Mouse (Mus musculus): ENCODE measurements around the gene Grik5. TPM values are rescaled to one million over a fixed set of nuclear protein-coding genes. Genes with fewer than 3 reads are reported as not detected.

Grik5 gene
- total and polyA plus RNA-seq, 2 experiments from 2014 or later = 18.6 to 153 TPM

- no peak for DNase-seq (ENCODE audit: low spot score)
- Histone ChIP-seq H3K27me3 (ENCODE audit: insufficient read depth, low read length) (no peaks in the 10 kb centered on the region), H3K9ac (replicated peaks; ENCODE audit: low read length, poor library complexity, severe bottlenecking) (no peak overlapping the region), H3K4me1 (ENCODE audit: insufficient read depth, low read length) (no peaks in the 10 kb centered on the region), H3K4me3 (ENCODE audit: low read depth, low read length) (no peak overlapping the region), H3K36me3 (ENCODE audit: insufficient read depth, low read length) (peaks cover 82% of the 10 kb centered on the region), H3K27ac (ENCODE audit: low read depth, low read length) (no peak overlapping the region; the same call in 1 of the 2 replicates), H3K4me2 (ENCODE audit: low read depth, low read length, poor library complexity, severe bottlenecking) (no peak overlapping the region), H3K9me3 (ENCODE audit: low read length) (no peaks in the 10 kb centered on the region)
- ATAC-seq (ENCODE audit: low FRiP score) = no peak
- no peak for TF ChIP-seq CTCF (IDR thresholded peaks at IDR 0.05)
- 90% methylated on average over 5 of the region's 5 CpGs for WGBS
Observed at GRCm38 (mm10) chr7:24983396-24983795, 88.8 kb downstream of the Grik5 start.

GRCm38 (mm10) chr7:24980439-24980838 is 91.7 kb downstream of the Grik5 start:
- WGBS = 77% methylated on average over 7 of the region's 7 CpGs
- H3K9ac ChIP-seq (replicated peaks; ENCODE audit: low read length, poor library complexity, severe bottlenecking) = no peak overlapping the region

GRCm38 (mm10) chr7:24978781-24979180 is 93.4 kb downstream of the Grik5 start:
- no peak overlapping the region for H3K27ac ChIP-seq (ENCODE audit: low read depth, low read length)
- no peaks in the 10 kb centered on the region for H3K27me3 ChIP-seq (ENCODE audit: insufficient read depth, low read length)
- ATAC-seq (ENCODE audit: low FRiP score) (no peak), DNase-seq (ENCODE audit: low spot score) (no peak)
- no peak for TF ChIP-seq CTCF (IDR thresholded peaks at IDR 0.05)
- H3K9me3 ChIP-seq (ENCODE audit: low read length) = no peaks in the 10 kb centered on the region
- H3K36me3 ChIP-seq (ENCODE audit: insufficient read depth, low read length) = peaks cover 58% of the 10 kb centered on the region
- 82% methylated on average over 7 of the region's 7 CpGs for whole genome bisulfite sequencing
- H3K9ac ChIP-seq (replicated peaks; ENCODE audit: low read length, poor library complexity, severe bottlenecking) = no peak overlapping the region
- no peak overlapping the region for H3K4me3 ChIP-seq (ENCODE audit: low read depth, low read length)
- no peaks in the 10 kb centered on the region for H3K4me1 ChIP-seq (ENCODE audit: insufficient read depth, low read length)
- no peak overlapping the region for H3K4me2 ChIP-seq (ENCODE audit: low read depth, low read length, poor library complexity, severe bottlenecking)

More at GRCm38 (mm10) chr7:24980439-24980838, 91.7 kb downstream of the Grik5 start:
- H3K4me3 ChIP-seq (ENCODE audit: low read depth, low read length) = no peak overlapping the region
- DNase-seq (ENCODE audit: low spot score) = no peak
- H3K27me3 ChIP-seq (ENCODE audit: insufficient read depth, low read length) = no peaks in the 10 kb centered on the region
- no peak overlapping the region for H3K27ac ChIP-seq (ENCODE audit: low read depth, low read length)
- ATAC-seq (ENCODE audit: low FRiP score) = no peak
- H3K9me3 ChIP-seq (ENCODE audit: low read length) = no peaks in the 10 kb centered on the region
- peaks cover 67% of the 10 kb centered on the region for H3K36me3 ChIP-seq (ENCODE audit: insufficient read depth, low read length)
- TF ChIP-seq CTCF (IDR thresholded peaks at IDR 0.05) = no peak
- H3K4me1 ChIP-seq (ENCODE audit: insufficient read depth, low read length) = no peaks in the 10 kb centered on the region
- no peak overlapping the region for H3K4me2 ChIP-seq (ENCODE audit: low read depth, low read length, poor library complexity, severe bottlenecking)

DNA sequence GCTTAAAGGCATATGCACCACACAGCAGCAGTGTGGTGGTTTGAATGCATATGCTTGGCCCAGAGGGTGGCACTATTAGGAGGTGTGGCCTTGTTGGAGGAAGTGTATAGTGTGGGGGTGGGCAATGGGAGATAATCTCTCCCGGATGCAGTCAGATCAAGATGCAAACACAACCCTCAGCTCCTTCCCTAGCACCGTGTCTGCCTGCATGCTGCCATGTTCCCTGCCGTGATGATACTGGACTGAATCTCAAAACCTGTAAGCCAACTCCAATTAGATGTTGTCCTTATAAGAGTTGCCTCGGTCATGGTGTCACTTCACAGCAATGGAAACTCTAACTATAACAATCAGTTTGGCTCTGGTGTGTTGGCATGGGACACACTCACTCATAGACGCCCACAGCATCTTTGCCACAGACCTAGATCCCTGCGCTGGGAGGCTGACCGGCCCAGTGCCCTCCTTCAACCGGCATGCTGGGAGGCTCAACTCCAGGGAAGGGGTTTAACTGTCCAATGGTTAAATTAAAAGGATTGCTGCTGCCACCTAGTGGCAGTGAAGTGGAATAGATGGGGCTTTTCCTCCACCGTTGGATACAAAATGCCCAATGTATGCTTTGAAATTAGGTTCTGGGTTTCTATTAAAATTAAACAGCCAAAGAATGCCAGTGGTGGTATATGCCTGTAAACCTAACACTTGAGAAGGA is 97.1 kb downstream of the Grik5 start:
- no peaks in the 10 kb centered on the region for H3K27me3 ChIP-seq (ENCODE audit: insufficient read depth, low read length)
- peaks cover 29% of the 10 kb centered on the region for H3K36me3 ChIP-seq (ENCODE audit: insufficient read depth, low read length)
- DNase-seq (ENCODE audit: low spot score) (peak; percentile 67), ATAC-seq (ENCODE audit: low FRiP score) (no peak)
- no peaks in the 10 kb centered on the region for H3K9me3 ChIP-seq (ENCODE audit: low read length)
- WGBS = 28% methylated on average over 9 of the region's 9 CpGs
- H3K9ac ChIP-seq (replicated peaks; ENCODE audit: low read length, poor library complexity, severe bottlenecking) = no peak overlapping the region
- TF ChIP-seq CTCF (IDR thresholded peaks at IDR 0.05) = peak; percentile 88
- H3K27ac ChIP-seq (ENCODE audit: low read depth, low read length) = 0 out of 2 replicates have a peak overlapping the region, but pooled peaks have one; percentile 12
- no peak overlapping the region for H3K4me3 ChIP-seq (ENCODE audit: low read depth, low read length)
- H3K4me2 ChIP-seq (ENCODE audit: low read depth, low read length, poor library complexity, severe bottlenecking) = no peak overlapping the region
- H3K4me1 ChIP-seq (ENCODE audit: insufficient read depth, low read length) = 0 out of 2 replicates have a peak, but pooled peaks cover 2% of the 10 kb centered on the region

- ATAC-seq (ENCODE audit: low FRiP score) (no peak), DNase-seq (ENCODE audit: low spot score) (no peak)
- no peak for TF ChIP-seq CTCF (IDR thresholded peaks at IDR 0.05)
Observed at GRCm38 (mm10) chr7:24973902-24974301, 98.2 kb downstream of the Grik5 start.

DNA sequence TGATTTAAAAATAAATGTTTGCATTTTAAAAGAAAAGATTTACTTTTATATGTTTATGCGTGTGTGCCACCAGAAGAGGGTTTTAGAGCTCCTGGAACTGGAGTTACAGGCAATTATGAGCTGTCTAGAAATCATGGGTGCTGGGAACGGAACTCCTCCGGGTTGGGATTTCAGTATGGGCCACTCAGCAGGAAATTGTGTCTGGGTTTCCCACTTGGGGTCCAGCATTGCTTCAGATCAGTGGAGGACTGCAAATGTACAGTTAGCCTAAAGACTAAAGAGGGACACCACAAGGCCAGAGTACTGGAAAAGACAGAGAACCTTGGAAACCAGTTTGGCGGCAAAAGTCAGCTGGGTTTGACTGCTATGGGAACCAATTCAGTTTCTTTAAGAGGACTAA is 98.9 kb downstream of the Grik5 start:
- no peak overlapping the region for H3K9ac ChIP-seq (replicated peaks; ENCODE audit: low read length, poor library complexity, severe bottlenecking)
- no peaks in the 10 kb centered on the region for H3K27me3 ChIP-seq (ENCODE audit: insufficient read depth, low read length)
- no peak overlapping the region for H3K4me2 ChIP-seq (ENCODE audit: low read depth, low read length, poor library complexity, severe bottlenecking)
- H3K4me3 ChIP-seq (ENCODE audit: low read depth, low read length) = no peak overlapping the region
- H3K9me3 ChIP-seq (ENCODE audit: low read length) = no peaks in the 10 kb centered on the region
- H3K4me1 ChIP-seq (ENCODE audit: insufficient read depth, low read length) = 0 out of 2 replicates have a peak, but pooled peaks cover 2% of the 10 kb centered on the region
- H3K27ac ChIP-seq (ENCODE audit: low read depth, low read length) = no peak overlapping the region
- no peak for TF ChIP-seq CTCF (IDR thresholded peaks at IDR 0.05)
- no peak for ATAC-seq (ENCODE audit: low FRiP score)
- H3K36me3 ChIP-seq (ENCODE audit: insufficient read depth, low read length) = peaks cover 18% of the 10 kb centered on the region
- no peak for DNase-seq (ENCODE audit: low spot score)
- 83% methylated on average over 4 of the region's 4 CpGs for WGBS

More at GRCm38 (mm10) chr7:24973902-24974301, 98.2 kb downstream of the Grik5 start:
- Histone ChIP-seq H3K4me2 (ENCODE audit: low read depth, low read length, poor library complexity, severe bottlenecking) (no peak overlapping the region), H3K4me3 (ENCODE audit: low read depth, low read length) (no peak overlapping the region), H3K27ac (ENCODE audit: low read depth, low read length) (no peak overlapping the region), H3K27me3 (ENCODE audit: insufficient read depth, low read length) (no peaks in the 10 kb centered on the region), H3K9me3 (ENCODE audit: low read length) (no peaks in the 10 kb centered on the region), H3K9ac (replicated peaks; ENCODE audit: low read length, poor library complexity, severe bottlenecking) (no peak overlapping the region), H3K4me1 (ENCODE audit: insufficient read depth, low read length) (0 out of 2 replicates have a peak, but pooled peaks cover 2% of the 10 kb centered on the region), H3K36me3 (ENCODE audit: insufficient read depth, low read length) (peaks cover 24% of the 10 kb centered on the region)
- WGBS = 70% methylated on average over 5 of the region's 5 CpGs
